Mouse (Mus musculus) neural tube, embryonic 15.5 days (tissue): ENCODE results near the gene Kdm4d. TPM values are rescaled to one million over a fixed set of nuclear protein-coding genes. Genes with fewer than 3 reads are reported as not detected.

Source experiments
- ATAC-seq: fragments of 200-750 bp; cut with Nextera tagmentation; 2 replicates; pipeline ENCODE4 v1.8.0; 2017; ENCODE audit warnings: mild to moderate bottlenecking, moderate TSS enrichment, moderate library complexity; ENCODE audit not compliant: low FRiP score
- H3K27ac ChIP-seq: fragments of 300-500 bp; sonication (generic); replicated peaks from 2 replicates; pipeline ENCODE4 v1.5.1; 2015; ENCODE audit warnings: mild to moderate bottlenecking, inconsistent platforms
- H3K27me3 ChIP-seq: fragments of 300-500 bp; sonication (generic); replicated peaks from 2 replicates; pipeline ENCODE4 v1.6.1; 2015; ENCODE audit warnings: inconsistent platforms
- H3K36me3 ChIP-seq: fragments of 300-500 bp; sonication (generic); 2 replicates; pipeline ENCODE4 v1.6.1; 2015; ENCODE audit warnings: inconsistent platforms
- H3K4me1 ChIP-seq: fragments of 300-500 bp; sonication (generic); 2 replicates; pipeline ENCODE4 v1.6.1; 2015; ENCODE audit warnings: inconsistent platforms
- H3K4me2 ChIP-seq: fragments of 300-500 bp; sonication (generic); 2 replicates; pipeline ENCODE4 v1.6.1; 2015; ENCODE audit warnings: inconsistent platforms, mild to moderate bottlenecking, moderate library complexity
- H3K4me3 ChIP-seq: fragments of 300-500 bp; sonication (generic); replicated peaks from 2 replicates; pipeline ENCODE4 v1.5.1; 2015; ENCODE audit warnings: mild to moderate bottlenecking, inconsistent platforms
- H3K9ac ChIP-seq: fragments of 300-500 bp; sonication (generic); replicated peaks from 2 replicates; pipeline ENCODE4 v1.6.1; 2015; ENCODE audit warnings: mild to moderate bottlenecking, inconsistent platforms
- H3K9me3 ChIP-seq: fragments of 300-500 bp; sonication (generic); replicated peaks from 2 replicates; pipeline ENCODE4 v1.6.1; 2016; ENCODE audit warnings: inconsistent platforms
- WGBS: fragments of 180-500 bp; shearing (Covaris S2); methylation state at CpG from one replicate; pipeline ENCODE4 v1.1.7; 2015; ENCODE audit warnings: mixed read lengths; 5-methylcytosine and 5-hydroxymethylcytosine counted together
- polyA plus RNA-seq: library from polyadenylated mRNA; unstranded; fragments of >200 nt; fragmentation: Nextera tagmentation; extraction: Ambion mirVana; gene quantifications from 2 replicates; pipeline ENCODE4 v1.2.1, GENCODE M21; 2015

Kdm4d gene
- polyA plus RNA-seq, 1 experiment from 2014 or later, result 0.82 TPM

DNA sequence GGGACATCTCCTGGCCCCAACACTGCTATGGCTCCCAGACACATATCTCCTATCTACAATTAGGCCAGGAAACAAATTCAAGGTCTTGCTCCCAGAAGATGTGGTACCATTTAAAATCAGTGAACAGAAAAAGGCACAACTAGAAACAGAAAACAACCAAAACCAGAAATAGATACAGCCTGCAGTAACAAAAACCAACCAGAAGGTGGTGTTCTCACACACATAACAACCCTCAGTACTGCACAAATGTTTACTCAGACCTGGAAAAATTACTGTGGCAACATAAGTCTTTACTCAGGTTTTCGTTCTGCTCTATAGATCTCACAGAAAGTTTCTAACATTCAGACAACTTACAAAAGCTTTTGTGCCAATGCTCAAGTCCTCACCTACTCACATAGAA is 59.9 kb downstream of the Kdm4d start:
- Histone ChIP-seq H3K27me3 (no peaks in the 10 kb centered on the region), H3K4me2 (no peak overlapping the region), H3K4me3 (no peak overlapping the region), H3K9ac (no peak overlapping the region), H3K9me3 (no peaks in the 10 kb centered on the region), H3K27ac (no peak overlapping the region), H3K4me1 (no peaks in the 10 kb centered on the region), H3K36me3 (no peaks in the 10 kb centered on the region)
- WGBS, result 95% methylated on average over 1 of the region's 1 CpGs
- no peak for ATAC-seq

GRCm38 (mm10) chr9:14433252-14433939 is 66.9 kb downstream of the Kdm4d start:
- no peaks in the 10 kb centered on the region for H3K27me3 ChIP-seq
- H3K4me1 ChIP-seq, result no peaks in the 10 kb centered on the region
- H3K9me3 ChIP-seq, result no peaks in the 10 kb centered on the region
- H3K27ac ChIP-seq, result no peak overlapping the region
- H3K4me3 ChIP-seq, result no peak overlapping the region
- no peak overlapping the region for H3K9ac ChIP-seq
- WGBS, result 63% methylated on average over 11 of the region's 11 CpGs
- ATAC-seq, result no peak
- no peaks in the 10 kb centered on the region for H3K36me3 ChIP-seq
- H3K4me2 ChIP-seq, result no peak overlapping the region

Other genes with a start within 250 kb of the Kdm4d start
- 18.6 and 21.0 TPM in 2 replicates for gene Sesn3, start 225.4 kb downstream of the Kdm4d start, polyA plus RNA-seq
- 37.3 and 39.1 TPM in 2 replicates for gene Endod1, start 119.0 kb downstream of the Kdm4d start, polyA plus RNA-seq
- gene Cwc15, start 135 bp upstream of the Kdm4d start, polyA plus RNA-seq, result 146 and 154 TPM in 2 replicates
- 6.8 and 9.3 TPM in 2 replicates for gene Amotl1, start 144.6 kb upstream of the Kdm4d start, polyA plus RNA-seq
- gene Piwil4, start 240.3 kb upstream of the Kdm4d start, polyA plus RNA-seq, result 0.31 TPM in 2 replicates